Mouse (Mus musculus) left cerebral cortex, adult 11 months (tissue): ENCODE measurements around the gene Tnrc6c.

ENCODE experiments used
- DNase-seq: peaks from one replicate; pipeline ENCODE4 v3.0.0; 2022; ENCODE audit warnings: low spot score

Gene Tnrc6c

GRCm38 (mm10) chr11:117653491-117654351, at the start of gene Tnrc6c:
Tnrc6c (plus strand) TSS chr11:117654289.
- peak; percentile 80 for DNase-seq

GRCm38 (mm10) chr11:117606137-117606536, 48.0 kb upstream of the Tnrc6c start:
- DNase-seq: no peak

- no peak for DNase-seq
These were observed 47.4 kb upstream of the Tnrc6c start for GRCm38 (mm10) chr11:117606605-117607203.

- DNase-seq: no peak
These were observed 45.8 kb upstream of the Tnrc6c start for GRCm38 (mm10) chr11:117608141-117608789.

GRCm38 (mm10) chr11:117608976-117609375, 45.1 kb upstream of the Tnrc6c start:
- no peak for DNase-seq

- DNase-seq: no peak
These were observed 43.5 kb upstream of the Tnrc6c start for GRCm38 (mm10) chr11:117610589-117610988.

- no peak for DNase-seq
These were observed 43.0 kb upstream of the Tnrc6c start for GRCm38 (mm10) chr11:117611068-117611467.

GRCm38 (mm10) chr11:117611860-117612259, 42.2 kb upstream of the Tnrc6c start:
- no peak for DNase-seq

GRCm38 (mm10) chr11:117612885-117613284, 41.2 kb upstream of the Tnrc6c start:
- no peak for DNase-seq

GRCm38 (mm10) chr11:117617368-117617908, 36.7 kb upstream of the Tnrc6c start:
- DNase-seq: no peak

- no peak for DNase-seq
These were observed 35.9 kb upstream of the Tnrc6c start for GRCm38 (mm10) chr11:117618214-117618613.

GRCm38 (mm10) chr11:117618774-117619173, 35.3 kb upstream of the Tnrc6c start:
- no peak for DNase-seq

- DNase-seq: no peak
These were observed 34.5 kb upstream of the Tnrc6c start for GRCm38 (mm10) chr11:117619581-117619980.

- DNase-seq: no peak
These were observed 28.9 kb upstream of the Tnrc6c start for GRCm38 (mm10) chr11:117625196-117625595.

- no peak for DNase-seq
These were observed 27.5 kb upstream of the Tnrc6c start for GRCm38 (mm10) chr11:117626557-117626956.

GRCm38 (mm10) chr11:117627060-117627562, 27.0 kb upstream of the Tnrc6c start:
- no peak for DNase-seq

GRCm38 (mm10) chr11:117627746-117628311, 26.3 kb upstream of the Tnrc6c start:
- no peak for DNase-seq

- DNase-seq: peak; percentile 52
These were observed 25.7 kb upstream of the Tnrc6c start for GRCm38 (mm10) chr11:117628312-117628779.

GRCm38 (mm10) chr11:117629865-117630264, 24.2 kb upstream of the Tnrc6c start:
- DNase-seq: no peak

GRCm38 (mm10) chr11:117630868-117631565, 23.1 kb upstream of the Tnrc6c start:
- no peak for DNase-seq

GRCm38 (mm10) chr11:117633310-117633709, 20.8 kb upstream of the Tnrc6c start:
- no peak for DNase-seq
